Mouse (Mus musculus): Measurements from ENCODE around the gene Alg2.

- TF ChIP-seq POLR2A (IDR thresholded peaks at IDR 0.05; ENCODE audit: borderline replicate concordance, extremely low read depth, insufficient read depth, insufficient read length, poor library complexity, severe bottlenecking) = no peak
- no peak for TF ChIP-seq CTCF (IDR thresholded peaks at IDR 0.05; ENCODE audit: borderline replicate concordance, extremely low read depth, insufficient read depth, insufficient read length)
Measured at GRCm38 (mm10) chr4:47431081-47431480, 43.1 kb downstream of the Alg2 start.
